Mouse (Mus musculus): ENCODE data around the gene Traf3.

- TF ChIP-seq CTCF (IDR thresholded peaks at IDR 0.05; ENCODE audit: borderline replicate concordance, insufficient read depth, low read depth, low read length) (no peak), POLR2A (IDR thresholded peaks at IDR 0.05; ENCODE audit: borderline replicate concordance, insufficient read depth, low read length) (no peak)
Observed at GRCm38 (mm10) chr12:111184476-111184875, 18.3 kb downstream of the Traf3 start, which contains the start of gene 4930595D18Rik.

Data from cerebellum, adult 2 months (tissue).